Mouse (Mus musculus) kidney, embryonic 16.5 days (tissue): Measurements from ENCODE around the gene Enpp6. TPM values are rescaled to one million over a fixed set of nuclear protein-coding genes. Genes with fewer than 3 reads are reported as not detected.

Source experiments
- ATAC-seq: fragments of 200-750 bp; cut with Nextera tagmentation; 2 replicates; pipeline ENCODE4 v1.8.0; 2017; ENCODE audit warnings: moderate TSS enrichment; ENCODE audit not compliant: low FRiP score, low TSS enrichment
- H3K27ac ChIP-seq: fragments of 300-500 bp; sonication (generic); 2 replicates; pipeline ENCODE4 v1.5.1; 2014; ENCODE audit warnings: low read length
- H3K27me3 ChIP-seq: fragments of 300-500 bp; sonication (generic); 2 replicates; pipeline ENCODE4 v1.6.1; 2014; ENCODE audit warnings: low read length, control low read depth, mixed read lengths; ENCODE audit not compliant: insufficient read depth
- H3K36me3 ChIP-seq: fragments of 300-500 bp; sonication (generic); 2 replicates; pipeline ENCODE4 v1.6.1; 2014; ENCODE audit warnings: low read length, control low read depth, mixed read lengths; ENCODE audit not compliant: insufficient read depth
- H3K4me1 ChIP-seq: fragments of 300-500 bp; sonication (generic); 2 replicates; pipeline ENCODE4 v1.6.1; 2014; ENCODE audit warnings: low read length, control low read depth, mixed read lengths; ENCODE audit not compliant: insufficient read depth
- H3K4me2 ChIP-seq: fragments of 300-500 bp; sonication (generic); replicated peaks from 2 replicates; pipeline ENCODE4 v1.6.1; 2014; ENCODE audit warnings: low read depth, low read length
- H3K4me3 ChIP-seq: fragments of 300-500 bp; sonication (generic); 2 replicates; pipeline ENCODE4 v1.5.1; 2014; ENCODE audit warnings: mild to moderate bottlenecking, low read length
- H3K9ac ChIP-seq: fragments of 300-500 bp; sonication (generic); replicated peaks from 2 replicates; pipeline ENCODE4 v1.6.1; 2014; ENCODE audit warnings: low read length
- H3K9me3 ChIP-seq: fragments of 300-500 bp; sonication (generic); 2 replicates; pipeline ENCODE4 v1.6.1; 2016; ENCODE audit warnings: low read length, control low read depth
- WGBS: fragments of 180-500 bp; shearing (Covaris S2); extraction: QIAGEN DNeasy Blood & Tissue Kit; methylation state at CpG from one replicate; pipeline ENCODE4 v1.1.7; 2014; 5-methylcytosine and 5-hydroxymethylcytosine counted together
- polyA plus RNA-seq: library from polyadenylated mRNA; unstranded; fragments of >200 nt; fragmentation: Nextera tagmentation; extraction: Ambion mirVana; gene quantifications from 2 replicates; pipeline ENCODE4 v1.2.1, GENCODE M21; 2015

Enpp6 gene
- polyA plus RNA-seq, 1 experiment from 2014 or later: 2.5 TPM

GRCm38 (mm10) chr8:46962630-46963427, 23.9 kb upstream of the Enpp6 start:
- H3K4me2 ChIP-seq: no peak overlapping the region
- H3K4me3 ChIP-seq: no peak overlapping the region
- no peaks in the 10 kb centered on the region for H3K9me3 ChIP-seq
- 61% methylated on average over 10 of the region's 10 CpGs for WGBS
- no peak for ATAC-seq
- H3K4me1 ChIP-seq: no peaks in the 10 kb centered on the region
- H3K27me3 ChIP-seq: no peaks in the 10 kb centered on the region
- no peak overlapping the region for H3K27ac ChIP-seq
- no peak overlapping the region for H3K9ac ChIP-seq
- H3K36me3 ChIP-seq: no peaks in the 10 kb centered on the region

- WGBS: 42% methylated on average over 8 of the region's 8 CpGs
These were observed 23.0 kb upstream of the Enpp6 start for GRCm38 (mm10) chr8:46963619-46964145.

GRCm38 (mm10) chr8:46965812-46966211, 20.9 kb upstream of the Enpp6 start:
- ATAC-seq: 0 out of 2 replicates have a peak, but pooled peaks have one; percentile 31
- Histone ChIP-seq H3K4me3 (no peak overlapping the region), H3K36me3 (no peaks in the 10 kb centered on the region), H3K27ac (no peak overlapping the region), H3K9me3 (no peaks in the 10 kb centered on the region), H3K27me3 (no peaks in the 10 kb centered on the region), H3K4me2 (no peak overlapping the region), H3K4me1 (no peaks in the 10 kb centered on the region), H3K9ac (no peak overlapping the region)
- 67% methylated on average over 14 of the region's 14 CpGs for WGBS

More at GRCm38 (mm10) chr8:46963619-46964145, 23.0 kb upstream of the Enpp6 start:
- no peak overlapping the region for H3K9ac ChIP-seq
- H3K27ac ChIP-seq: no peak overlapping the region
- no peaks in the 10 kb centered on the region for H3K36me3 ChIP-seq
- no peak overlapping the region for H3K4me2 ChIP-seq
- no peak overlapping the region for H3K4me3 ChIP-seq
- H3K4me1 ChIP-seq: no peaks in the 10 kb centered on the region
- no peak for ATAC-seq
- H3K9me3 ChIP-seq: no peaks in the 10 kb centered on the region
- no peaks in the 10 kb centered on the region for H3K27me3 ChIP-seq

DNA sequence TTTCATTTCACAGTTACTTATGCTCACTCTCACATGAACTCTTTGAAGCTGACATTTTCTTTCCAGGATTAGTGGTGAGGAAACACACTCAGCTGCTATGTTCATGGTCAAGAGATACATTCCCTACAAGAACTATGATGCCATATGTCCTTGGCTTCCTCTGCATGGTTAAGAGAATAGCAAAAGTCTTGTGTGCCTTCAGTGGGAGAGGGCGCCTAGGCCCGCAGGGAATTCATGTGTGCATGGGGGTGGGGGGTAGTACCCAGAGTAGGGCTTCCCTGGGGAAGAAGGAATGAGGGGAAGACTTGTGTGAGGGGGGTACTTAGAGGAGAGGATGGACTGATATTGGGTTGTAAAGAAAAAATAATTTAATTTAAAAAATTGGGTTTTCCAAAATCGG, 18.0 kb upstream of the Enpp6 start:
- Histone ChIP-seq H3K9ac (no peak overlapping the region), H3K4me3 (no peak overlapping the region), H3K4me1 (no peaks in the 10 kb centered on the region), H3K4me2 (no peak overlapping the region), H3K9me3 (no peaks in the 10 kb centered on the region), H3K27me3 (no peaks in the 10 kb centered on the region), H3K27ac (no peak overlapping the region), H3K36me3 (no peaks in the 10 kb centered on the region)
- 89% methylated on average over 3 of the region's 3 CpGs for WGBS
- no peak for ATAC-seq

GRCm38 (mm10) chr8:46969386-46969785, 17.3 kb upstream of the Enpp6 start:
- Histone ChIP-seq H3K4me1 (no peaks in the 10 kb centered on the region), H3K27ac (no peak overlapping the region), H3K27me3 (no peaks in the 10 kb centered on the region), H3K36me3 (no peaks in the 10 kb centered on the region), H3K4me3 (no peak overlapping the region), H3K4me2 (no peak overlapping the region), H3K9me3 (peaks cover 3% of the 10 kb centered on the region; the same call in 1 of the 2 replicates), H3K9ac (no peak overlapping the region)
- WGBS: 65% methylated on average over 2 of the region's 2 CpGs
- no peak for ATAC-seq

- Histone ChIP-seq H3K4me1 (no peaks in the 10 kb centered on the region), H3K27ac (no peak overlapping the region), H3K36me3 (no peaks in the 10 kb centered on the region), H3K4me2 (no peak overlapping the region), H3K9me3 (peaks cover 3% of the 10 kb centered on the region; the same call in 1 of the 2 replicates), H3K4me3 (no peak overlapping the region), H3K27me3 (no peaks in the 10 kb centered on the region), H3K9ac (no peak overlapping the region)
- ATAC-seq: no peak
- 58% methylated on average over 4 of the region's 4 CpGs for WGBS
These were observed 9.3 kb upstream of the Enpp6 start for GRCm38 (mm10) chr8:46977376-46977775.

GRCm38 (mm10) chr8:46982166-46982565, 4.5 kb upstream of the Enpp6 start:
- Histone ChIP-seq H3K9me3 (no peaks in the 10 kb centered on the region), H3K27ac (no peak overlapping the region), H3K4me2 (no peak overlapping the region), H3K4me1 (no peaks in the 10 kb centered on the region), H3K4me3 (no peak overlapping the region), H3K36me3 (no peaks in the 10 kb centered on the region), H3K27me3 (no peaks in the 10 kb centered on the region), H3K9ac (no peak overlapping the region)
- WGBS: 84% methylated on average over 6 of the region's 6 CpGs
- no peak for ATAC-seq

DNA sequence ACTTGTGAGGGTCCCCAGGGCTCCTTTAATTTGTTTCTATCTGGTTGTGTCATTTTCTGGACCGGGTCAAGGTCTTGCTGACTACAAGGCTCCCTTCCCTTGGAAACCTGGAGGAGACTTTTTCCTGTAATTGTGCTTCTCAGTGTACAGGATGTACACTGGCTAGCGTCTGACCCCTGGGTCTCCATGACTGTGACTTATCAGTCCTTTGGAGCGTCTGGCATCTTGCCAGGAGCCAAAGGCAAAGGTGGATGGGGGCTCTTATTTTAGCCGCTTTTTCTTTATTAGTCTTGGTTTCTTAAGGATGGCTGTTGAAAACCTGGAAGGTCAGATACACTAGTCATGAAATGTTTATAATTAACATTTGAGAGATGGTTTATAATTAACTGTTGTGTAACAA, 3.9 kb upstream of the Enpp6 start:
- H3K4me1 ChIP-seq: no peaks in the 10 kb centered on the region
- no peak overlapping the region for H3K9ac ChIP-seq
- no peak overlapping the region for H3K27ac ChIP-seq
- no peak overlapping the region for H3K4me2 ChIP-seq
- H3K36me3 ChIP-seq: no peaks in the 10 kb centered on the region
- WGBS: 58% methylated on average over 4 of the region's 4 CpGs
- no peak overlapping the region for H3K4me3 ChIP-seq
- H3K9me3 ChIP-seq: no peaks in the 10 kb centered on the region
- no peaks in the 10 kb centered on the region for H3K27me3 ChIP-seq
- ATAC-seq: 0 out of 2 replicates have a peak, but pooled peaks have one; percentile 54

DNA sequence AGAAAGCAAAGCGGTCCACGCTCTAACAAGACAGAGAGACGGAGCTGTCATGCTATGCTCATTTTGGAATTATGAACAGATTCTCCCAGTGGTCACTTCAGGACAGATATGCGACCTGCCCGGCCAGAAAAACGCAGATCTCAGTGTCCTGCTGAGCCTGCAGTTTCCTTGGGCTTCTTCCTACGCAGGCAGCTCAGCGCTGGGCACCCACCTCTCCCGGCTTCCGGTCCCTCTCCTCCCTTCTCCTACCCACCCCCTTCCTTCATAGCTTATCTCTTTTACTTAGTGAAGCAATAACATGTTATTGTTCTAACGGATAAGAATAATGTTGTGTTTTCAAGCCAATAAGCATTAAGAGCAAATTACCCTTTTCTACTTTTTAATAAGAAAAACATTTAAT, 2.0 kb upstream of the Enpp6 start:
- no peaks in the 10 kb centered on the region for H3K9me3 ChIP-seq
- no peaks in the 10 kb centered on the region for H3K4me1 ChIP-seq
- H3K9ac ChIP-seq: no peak overlapping the region
- no peak overlapping the region for H3K4me2 ChIP-seq
- no peak for ATAC-seq
- no peaks in the 10 kb centered on the region for H3K27me3 ChIP-seq
- no peak overlapping the region for H3K4me3 ChIP-seq
- no peaks in the 10 kb centered on the region for H3K36me3 ChIP-seq
- no peak overlapping the region for H3K27ac ChIP-seq
- WGBS: 74% methylated on average over 11 of the region's 11 CpGs

DNA sequence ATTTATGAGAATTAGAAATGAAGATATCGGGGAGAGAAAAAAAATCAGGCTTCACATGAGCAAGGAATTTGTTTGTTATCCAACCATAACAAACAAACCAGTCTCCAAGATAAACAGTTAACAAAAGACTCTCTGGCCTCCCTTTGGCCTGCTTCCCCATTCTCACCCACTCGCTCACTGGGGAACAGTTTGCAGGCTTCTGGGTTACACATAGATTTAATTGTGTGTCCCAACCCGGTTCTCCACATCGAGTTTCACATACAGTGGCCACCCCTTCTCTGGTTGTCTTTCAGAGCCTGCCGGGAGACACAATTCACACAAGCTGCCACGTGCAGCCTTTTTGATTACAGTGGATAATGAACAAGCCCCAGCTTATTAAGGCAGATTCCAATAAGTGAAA, 1.7 kb downstream of the Enpp6 start:
- Histone ChIP-seq H3K9me3 (no peaks in the 10 kb centered on the region), H3K4me3 (no peak overlapping the region), H3K4me2 (no peak overlapping the region), H3K27ac (no peak overlapping the region), H3K4me1 (no peaks in the 10 kb centered on the region), H3K36me3 (no peaks in the 10 kb centered on the region), H3K9ac (no peak overlapping the region), H3K27me3 (no peaks in the 10 kb centered on the region)
- ATAC-seq: no peak
- 60% methylated on average over 6 of the region's 6 CpGs for WGBS
